Mouse (Mus musculus) heart, adult 8-10 months (tissue): ENCODE measurements around the gene Plpp2. TPM values are rescaled to one million over a fixed set of nuclear protein-coding genes. Genes with fewer than 3 reads are reported as not detected.

ENCODE experiments used
- DNase-seq: peaks from one replicate; pipeline ENCODE4 v3.0.0; 2022; ENCODE audit warnings: low spot score
- total RNA-seq, 4 experiments: library from RNA; stranded (reverse); gene quantifications; 2 replicates each; pipeline ENCODE4 v1.2.4; 2022

Gene Plpp2
- total RNA-seq, 4 experiments from 2014 or later, result 3.1 to 7.1 (median 4.8) TPM

DNA sequence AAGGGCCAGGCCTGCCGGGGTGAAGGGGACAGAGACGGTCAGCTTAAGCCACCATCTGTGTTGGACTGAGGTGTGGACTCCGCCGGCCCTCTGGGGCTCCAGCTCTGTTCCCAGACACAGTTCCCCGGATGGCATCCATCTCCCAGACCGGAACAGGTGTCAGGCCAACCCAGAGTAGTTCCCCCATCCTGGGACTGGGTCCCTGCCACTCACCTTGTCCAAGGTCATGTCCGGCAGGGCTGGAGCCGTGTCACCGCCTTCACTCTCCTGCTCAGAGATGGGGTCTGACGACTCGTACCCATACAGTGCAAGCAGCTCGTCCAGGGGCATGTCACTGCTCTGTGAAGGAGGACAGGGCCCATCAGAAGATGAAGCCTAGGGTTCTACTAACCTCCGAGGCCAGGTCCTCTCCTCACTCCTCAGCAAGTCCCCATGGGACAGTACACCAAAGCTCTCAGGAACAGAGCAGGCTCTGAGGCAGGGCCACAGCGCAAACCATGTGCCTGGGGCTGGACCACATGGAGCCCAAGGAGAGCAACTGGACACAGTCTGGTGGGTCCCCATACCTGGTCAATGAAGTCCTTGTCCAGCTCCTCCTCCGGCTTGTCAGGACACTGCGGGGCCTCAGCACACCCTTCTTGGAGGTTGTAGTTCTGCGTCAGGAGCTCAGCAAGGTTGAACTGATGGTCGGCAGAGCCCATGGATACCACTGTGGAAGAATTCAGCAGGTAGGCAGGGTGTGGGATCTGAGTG, 15.6 kb upstream of the Plpp2 start:
- no peak for DNase-seq

DNA sequence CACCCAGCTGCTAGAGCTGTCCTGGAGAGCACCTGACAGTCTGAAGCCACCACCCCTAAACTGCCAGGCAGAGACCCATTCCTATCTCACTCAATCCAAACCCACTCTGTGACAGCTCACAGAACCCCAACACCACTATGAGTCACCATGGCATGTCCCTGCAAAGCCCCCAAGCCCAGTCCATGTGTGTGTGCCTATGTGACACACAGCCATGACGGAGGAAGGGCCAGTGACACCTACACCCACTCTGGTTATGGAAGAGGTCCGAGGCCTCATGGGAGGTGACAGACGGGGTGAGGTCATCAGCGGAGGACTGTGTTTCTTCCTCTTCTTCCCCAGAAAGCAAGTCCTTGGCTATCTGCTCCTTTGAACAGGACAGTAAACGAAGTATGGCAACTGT, 14.9 kb upstream of the Plpp2 start:
- DNase-seq, result no peak

DNA sequence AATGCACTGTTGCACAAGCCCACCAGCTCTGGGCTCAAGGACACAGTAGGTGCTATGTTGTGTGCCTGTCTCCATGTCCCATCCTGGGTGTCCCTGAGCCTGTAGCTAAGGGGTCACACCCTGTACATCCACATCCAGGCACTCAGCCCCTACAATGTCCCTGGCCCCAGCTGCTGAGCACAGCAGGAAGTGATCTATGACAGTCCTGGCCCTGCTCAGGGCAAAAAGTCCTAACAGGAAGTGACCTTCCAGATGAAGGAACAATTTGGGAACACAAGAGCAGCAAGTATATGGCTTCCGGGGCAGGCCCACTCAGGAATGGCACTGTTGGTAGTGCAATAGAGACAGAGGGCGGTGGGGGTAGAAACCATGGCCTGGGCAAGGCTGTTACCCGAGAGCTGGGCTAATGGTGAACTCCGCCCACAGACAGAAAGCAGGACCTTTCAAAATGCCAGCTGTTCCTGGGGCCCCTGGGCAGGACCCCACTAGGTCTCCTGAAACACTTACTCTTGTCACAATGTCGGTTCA, 13.6 kb upstream of the Plpp2 start:
- no peak for DNase-seq

DNA sequence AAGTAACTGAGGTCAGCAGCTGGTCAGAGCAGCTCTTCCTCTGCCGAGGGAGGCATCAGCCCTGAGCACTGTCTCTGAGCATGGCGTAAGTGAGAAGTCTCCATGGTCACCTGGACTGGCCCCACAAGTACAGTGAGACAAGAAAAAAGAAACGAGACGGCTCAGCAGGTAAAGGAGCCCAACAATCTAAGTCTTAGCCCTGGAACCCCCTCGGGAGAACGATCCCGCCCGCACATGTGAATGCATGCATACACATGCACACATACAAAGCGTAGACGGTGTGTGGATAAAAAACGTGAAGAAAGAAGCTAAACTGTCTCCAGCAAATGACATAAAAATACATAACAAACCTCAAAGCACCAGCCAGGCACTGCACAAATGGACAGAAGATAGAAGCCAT, 12.9 kb upstream of the Plpp2 start:
- DNase-seq, result no peak

DNA sequence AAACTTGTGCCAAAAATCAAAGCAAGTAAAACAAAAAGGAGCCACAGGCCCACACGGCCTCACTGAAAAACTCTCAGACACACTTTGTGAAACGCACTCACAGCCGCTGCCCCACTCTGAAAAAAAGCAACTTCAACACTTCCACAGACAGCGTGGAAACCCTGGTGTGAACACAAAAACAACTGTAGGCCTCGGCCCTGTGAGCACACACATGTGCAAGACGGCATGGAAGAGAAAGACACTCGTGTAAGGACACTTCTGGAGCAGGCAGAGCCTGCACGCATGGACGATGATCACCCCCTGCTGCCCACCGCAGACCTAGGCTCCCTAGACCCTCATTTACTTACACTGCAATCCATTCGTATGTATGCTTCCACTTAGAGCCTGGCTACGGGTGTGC, 12.3 kb upstream of the Plpp2 start:
- DNase-seq, result no peak

DNA sequence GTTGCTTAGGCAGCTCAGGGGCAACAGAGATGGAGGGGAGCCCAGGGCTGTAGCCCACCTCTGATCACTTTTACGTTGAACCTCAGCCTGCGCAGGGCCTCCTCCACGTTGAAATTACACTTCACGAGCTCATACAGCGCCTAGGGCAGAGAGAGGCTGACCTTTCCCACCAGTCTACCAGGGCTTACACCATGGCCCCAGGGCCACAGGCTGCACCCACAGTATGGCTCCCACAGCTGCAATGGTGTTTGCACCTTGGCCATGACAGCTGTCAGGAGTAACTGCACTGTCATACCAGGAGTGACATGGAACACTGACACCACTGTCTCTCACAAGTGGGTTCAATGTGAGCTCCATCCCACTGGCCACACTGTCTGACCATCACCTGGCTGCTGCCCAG, 11.0 kb upstream of the Plpp2 start:
- DNase-seq, result no peak

DNA sequence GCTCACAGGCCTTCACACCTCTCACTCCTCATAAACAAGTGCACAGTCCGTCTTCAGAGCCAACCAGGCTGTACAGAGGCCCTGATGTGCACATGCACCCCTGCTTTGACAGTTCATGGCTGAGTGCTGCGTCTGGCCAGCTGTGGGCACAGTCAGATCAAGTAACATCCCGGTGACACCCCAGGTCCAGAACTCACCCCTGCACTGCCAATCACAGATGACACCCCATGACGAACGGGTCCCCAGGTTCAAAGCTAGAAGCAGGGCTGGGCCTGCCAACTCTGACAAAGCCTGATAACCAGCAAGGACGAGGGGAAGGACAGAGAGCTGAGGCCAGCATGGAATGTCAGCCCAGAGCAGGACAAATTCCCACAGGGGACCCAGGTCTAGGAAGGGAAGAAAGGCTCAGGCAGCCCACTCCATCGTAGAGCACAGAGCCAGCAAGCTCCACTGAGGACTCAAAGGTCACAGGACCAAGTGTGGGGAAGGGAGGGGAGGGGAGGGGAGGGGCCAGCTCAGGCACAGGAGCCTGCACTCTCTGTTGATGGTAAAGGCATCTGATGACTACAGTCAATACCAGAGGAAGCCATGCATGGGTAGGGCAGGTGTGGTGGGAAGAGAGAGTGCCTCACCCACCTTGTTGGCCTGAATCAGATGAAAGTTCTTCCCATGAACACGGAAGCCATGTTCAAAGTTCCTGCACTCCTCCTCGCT, 10.4 kb upstream of the Plpp2 start:
- DNase-seq, result no peak

DNA sequence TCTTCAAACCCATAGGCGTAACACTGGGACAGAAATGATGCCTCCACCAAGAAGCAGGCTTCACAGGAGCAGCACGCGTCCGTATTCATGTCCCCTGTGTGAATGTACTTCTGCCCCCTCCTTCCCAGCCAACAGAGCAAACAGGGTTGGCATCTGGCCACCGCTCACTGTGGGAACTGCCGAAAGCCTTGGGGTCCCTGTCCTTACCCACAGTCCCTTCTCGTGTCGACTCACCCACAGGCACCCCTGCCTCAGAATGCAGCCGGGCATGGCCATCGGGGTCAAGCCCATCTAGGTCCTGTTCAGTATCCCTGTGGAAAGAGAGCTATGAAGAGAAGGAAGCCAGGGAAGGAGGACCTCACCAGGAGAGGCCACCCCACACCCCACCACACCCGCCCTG, 8.6 kb upstream of the Plpp2 start:
- DNase-seq, result no peak

DNA sequence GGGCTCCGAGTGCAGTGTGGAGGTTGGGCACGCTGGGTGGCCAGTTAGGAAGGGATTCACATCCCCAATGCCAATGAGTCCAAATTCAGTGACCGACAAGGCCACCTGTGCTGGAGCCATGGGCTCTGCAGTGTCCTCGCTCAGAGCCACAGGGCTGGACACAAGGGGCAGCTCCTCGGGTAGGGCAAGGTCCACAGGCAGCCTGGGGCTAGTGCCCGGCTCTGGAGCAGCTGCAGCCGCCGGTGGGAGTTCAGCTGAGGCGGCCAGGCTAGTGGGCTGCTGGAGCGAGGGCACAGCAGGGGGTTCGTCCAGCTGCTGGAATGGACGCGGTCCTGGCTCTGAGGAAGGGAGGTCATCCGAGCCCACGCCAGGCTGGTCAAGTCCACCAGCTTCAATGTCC, 7.9 kb upstream of the Plpp2 start:
- DNase-seq, result no peak

DNA sequence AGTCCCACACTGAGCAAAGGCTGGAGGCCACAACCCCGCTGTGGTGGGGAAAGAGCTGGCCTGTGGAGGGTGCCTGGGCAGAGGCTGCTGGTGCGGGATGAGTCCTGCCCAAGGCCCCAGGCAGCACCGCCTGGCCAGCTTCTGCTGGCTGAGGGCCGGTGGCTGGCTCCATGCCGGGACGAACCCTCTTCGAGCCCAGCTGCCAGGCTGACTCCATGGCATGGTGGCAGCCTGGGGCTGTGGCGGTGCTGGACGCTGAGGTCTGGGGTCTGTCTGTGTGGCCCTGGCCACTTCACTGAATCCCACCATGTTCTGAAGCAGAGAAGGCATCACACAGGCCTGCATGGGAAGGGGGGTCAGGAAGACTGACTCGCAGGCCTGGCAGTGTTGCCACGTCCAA, 7.2 kb upstream of the Plpp2 start:
- no peak for DNase-seq

DNA sequence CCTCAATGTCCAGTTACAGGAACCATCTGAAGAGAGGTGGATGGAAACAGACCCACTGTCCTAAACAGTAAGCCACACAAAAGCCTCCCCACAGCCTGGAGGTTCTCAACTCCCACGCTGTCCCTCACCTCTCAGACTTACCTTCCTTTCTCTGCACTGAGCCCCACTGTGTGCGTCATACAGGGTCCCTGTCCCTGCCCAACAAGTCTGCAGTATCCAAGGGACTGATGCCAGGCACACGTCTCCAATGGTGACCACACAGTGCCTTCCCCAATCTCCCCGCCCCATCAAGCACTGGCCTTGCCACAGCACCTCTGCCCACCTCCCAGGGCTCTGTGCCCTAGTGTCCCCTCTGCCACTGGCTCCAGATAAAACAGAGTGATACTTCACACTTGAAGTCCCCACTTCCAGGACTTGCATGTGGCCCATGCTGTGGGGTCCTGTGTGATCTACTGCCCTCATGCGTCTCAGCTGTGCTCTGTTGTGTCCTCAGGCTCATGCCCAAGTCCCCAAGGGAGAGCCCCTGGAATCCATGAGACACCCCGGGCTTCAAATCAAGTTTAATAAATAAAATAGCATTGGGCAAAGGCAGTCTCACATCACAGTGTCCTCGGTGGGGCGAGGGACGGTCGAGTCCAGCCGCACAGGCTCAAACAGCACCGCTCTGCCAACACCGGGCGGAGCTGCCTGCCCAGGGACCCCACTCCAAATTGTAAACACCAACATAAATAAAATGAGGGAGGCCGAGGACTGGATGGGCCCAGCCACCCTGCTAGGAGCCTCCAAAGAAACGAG, 6.3 kb upstream of the Plpp2 start:
- DNase-seq, result no peak

DNA sequence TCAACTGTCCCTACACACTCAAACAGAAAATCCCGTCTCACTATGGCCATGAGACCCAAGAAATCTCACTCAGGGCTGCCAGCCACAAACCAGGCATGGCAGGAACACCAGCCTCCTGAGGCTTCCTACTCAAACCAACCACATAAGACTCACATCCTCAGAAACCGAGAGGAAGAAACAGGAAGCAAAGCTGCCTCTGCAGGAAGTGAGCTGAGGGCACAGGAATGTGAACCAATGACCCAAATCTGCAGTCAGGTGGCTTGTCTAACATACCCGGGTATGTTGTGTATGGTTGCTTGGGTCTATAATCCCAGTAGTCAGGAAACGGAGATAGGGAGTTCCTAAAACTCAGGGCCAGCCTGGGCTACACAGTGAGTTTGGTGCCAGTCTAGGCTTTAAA, 5.3 kb upstream of the Plpp2 start:
- DNase-seq, result no peak

DNA sequence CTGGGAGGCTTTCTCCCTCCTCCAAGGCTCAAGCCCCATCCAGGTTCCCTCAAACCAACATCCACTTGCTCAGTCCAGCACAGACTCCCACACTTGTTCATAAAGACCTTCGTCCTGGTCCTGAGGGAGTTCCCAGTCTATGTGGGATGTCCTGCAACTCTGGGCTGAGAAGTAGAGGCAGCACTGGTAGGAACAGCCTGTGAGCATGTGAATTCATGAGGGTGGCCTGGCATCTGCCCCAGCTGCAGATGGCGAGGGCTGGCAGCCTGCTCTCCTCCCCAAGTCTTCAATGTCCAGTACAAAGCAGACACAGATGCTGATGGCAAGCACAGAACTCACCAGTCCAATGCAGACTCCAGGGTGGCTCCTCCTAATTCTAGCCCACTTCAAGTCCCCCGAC, 4.7 kb upstream of the Plpp2 start:
- DNase-seq, result no peak

DNA sequence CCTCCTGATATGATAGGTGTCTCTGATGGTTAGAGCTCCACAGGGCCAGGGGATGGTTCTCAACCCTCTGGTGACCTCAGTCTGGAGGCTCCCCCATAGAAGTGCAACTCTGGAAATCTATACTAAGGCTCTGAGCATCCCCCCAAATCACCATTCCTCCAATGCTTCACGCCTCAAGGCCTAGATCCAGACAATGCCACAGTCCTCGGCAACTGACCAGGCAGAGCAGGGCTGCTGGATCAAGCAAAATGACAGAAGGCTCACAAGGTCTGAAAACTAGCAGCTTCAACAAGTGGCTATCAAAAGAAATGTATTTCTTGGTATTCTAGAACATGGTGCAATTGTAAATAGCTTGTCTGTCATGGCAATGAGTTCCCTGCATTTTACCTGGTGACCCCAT, 4.2 kb upstream of the Plpp2 start:
- DNase-seq, result no peak

DNA sequence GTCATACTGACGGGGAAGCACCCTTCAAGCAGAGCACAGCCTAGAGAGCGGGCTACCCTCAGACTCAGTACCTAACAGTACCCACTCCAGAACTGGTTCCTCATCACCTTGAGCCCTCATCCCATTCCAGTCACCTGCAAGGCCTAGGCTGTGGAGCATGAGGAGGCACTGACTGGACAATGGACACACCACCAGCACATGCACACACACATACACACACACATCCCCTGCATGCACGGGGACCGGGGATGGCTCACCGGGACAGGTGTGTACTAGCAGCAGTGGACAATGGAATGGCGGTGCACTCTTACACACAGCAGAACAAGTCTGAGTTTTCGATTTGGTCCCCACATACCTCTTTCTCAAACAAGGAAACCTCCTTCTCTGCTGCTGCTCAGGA, 3.7 kb upstream of the Plpp2 start:
- no peak for DNase-seq

DNA sequence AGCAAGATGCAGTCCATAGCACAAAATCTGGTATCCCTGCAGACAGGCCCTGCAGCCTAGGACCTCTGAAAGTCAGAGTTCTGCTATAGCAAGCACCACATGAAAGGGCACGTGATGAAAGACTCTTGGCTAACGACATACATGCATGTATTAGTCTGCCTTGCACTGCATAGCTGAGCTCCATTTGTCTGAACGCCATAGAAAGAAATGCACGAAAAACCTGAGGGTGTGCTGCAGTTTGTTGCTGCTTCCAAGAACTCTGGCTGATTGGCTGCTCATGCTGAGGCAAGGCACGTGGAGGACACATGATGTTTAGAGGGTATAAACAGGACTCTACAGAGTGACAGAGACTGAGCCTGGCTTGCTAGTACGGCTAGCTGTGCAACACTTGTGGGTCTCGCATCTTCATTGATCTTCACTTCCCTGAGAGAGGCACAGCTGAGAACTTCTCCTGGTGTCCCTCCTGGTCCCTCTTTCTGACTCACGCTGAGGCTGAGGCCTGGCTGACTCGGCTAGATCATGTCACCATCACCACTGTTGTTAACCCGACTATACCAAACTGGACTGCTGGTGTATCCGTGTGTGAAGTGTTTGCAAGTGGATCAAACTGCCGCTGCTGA, 3.0 kb upstream of the Plpp2 start:
- no peak for DNase-seq

DNA sequence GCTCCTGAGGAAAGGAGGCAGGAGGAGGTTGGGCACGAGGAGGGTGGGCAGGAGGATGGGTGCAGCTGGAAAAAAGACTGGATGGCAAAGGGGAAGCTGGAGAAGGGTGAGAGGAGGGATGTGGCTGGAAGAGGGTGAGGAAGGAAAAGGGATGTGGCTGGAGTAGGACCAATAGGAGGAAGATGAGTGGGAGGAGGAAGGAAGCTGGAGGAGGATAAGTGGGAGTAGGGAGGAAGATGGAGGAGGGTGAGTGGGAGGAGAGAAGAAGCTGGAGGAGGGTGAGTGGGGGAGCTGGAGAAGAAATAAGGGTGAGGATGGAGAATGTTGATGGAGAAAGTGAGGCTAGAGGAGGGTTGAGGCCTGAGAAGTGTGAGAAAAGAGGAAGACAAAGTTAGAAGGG, 1.8 kb upstream of the Plpp2 start:
- DNase-seq, result no peak

DNA sequence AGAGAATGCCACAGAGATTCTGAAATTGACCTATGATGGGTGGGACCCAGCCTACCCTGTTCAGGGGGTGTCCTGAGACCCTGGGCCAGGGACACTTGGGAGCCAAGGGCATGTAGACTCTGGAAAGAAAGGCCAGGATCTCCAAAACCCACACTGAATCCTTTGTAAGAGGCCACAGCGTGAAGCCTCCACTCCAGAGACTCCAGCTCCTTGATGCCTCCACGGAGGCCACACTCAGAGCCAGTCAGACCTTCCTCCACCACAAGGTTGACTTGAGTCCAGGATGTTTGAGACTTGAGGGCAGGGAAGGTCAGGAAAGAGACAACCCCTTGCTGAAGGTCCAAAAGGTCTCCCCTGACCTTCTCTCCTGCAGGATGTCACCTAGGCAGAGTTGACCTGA, 830 bp upstream of the Plpp2 start:
- DNase-seq, result no peak

DNA sequence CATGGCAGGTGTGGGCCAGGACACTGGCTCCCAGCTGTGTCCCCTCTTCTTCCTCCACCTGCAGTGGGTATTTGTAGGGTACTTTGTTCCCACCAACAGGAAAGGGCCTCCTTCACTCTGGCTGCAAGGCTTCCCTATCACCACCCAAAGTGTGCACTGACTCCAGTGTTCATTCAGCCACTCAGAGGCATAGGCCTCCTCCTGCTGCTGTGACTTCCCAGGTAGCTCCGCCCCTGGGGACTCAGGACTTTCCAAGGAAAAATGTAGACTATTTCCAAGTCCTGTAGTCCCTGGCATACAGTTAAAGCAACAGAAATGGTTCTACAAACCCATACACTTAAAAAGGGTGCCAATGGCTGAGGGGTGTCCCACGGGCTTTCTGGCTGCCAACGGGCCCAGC, 918 bp downstream of the Plpp2 start:
- DNase-seq, result no peak

DNA sequence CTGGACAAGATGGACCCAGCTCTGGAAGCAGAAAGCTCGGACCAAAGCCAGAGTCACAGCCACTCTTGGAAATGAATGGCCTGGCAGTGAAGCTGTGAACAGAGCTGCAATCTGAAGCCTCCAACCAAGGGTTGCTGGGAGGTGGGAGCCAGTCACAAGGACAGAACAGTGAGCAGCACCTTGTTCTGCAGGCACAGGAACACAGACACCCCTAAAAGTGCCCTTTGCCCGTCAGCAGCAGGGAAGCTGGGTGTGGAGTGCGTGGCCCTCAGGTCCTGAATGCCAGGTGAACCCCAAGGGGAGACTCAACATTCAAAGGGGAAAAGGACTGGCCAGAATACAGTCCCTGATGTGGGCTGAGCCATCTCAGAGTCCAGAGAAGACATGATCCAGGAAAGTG, 2.0 kb downstream of the Plpp2 start:
- DNase-seq, result no peak

DNA sequence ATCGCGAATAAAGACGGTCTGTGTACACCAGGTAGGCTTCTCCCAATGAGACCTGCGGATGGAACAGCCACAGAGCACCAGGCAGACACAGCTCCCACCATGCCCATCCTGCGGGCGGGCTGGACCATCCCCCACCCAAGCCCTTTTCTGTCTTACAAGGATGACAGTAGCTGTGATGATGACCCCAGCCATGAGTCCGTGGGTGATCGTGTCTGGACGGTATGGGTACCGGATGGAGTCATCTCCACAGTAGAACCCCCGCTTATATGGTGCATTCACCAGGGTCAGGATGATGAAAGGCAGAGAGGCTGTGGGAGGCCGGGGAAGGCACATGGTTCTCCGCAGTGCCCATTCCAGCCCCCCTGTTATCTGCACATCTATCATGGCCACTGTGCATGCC, 2.9 kb downstream of the Plpp2 start:
- no peak for DNase-seq

DNA sequence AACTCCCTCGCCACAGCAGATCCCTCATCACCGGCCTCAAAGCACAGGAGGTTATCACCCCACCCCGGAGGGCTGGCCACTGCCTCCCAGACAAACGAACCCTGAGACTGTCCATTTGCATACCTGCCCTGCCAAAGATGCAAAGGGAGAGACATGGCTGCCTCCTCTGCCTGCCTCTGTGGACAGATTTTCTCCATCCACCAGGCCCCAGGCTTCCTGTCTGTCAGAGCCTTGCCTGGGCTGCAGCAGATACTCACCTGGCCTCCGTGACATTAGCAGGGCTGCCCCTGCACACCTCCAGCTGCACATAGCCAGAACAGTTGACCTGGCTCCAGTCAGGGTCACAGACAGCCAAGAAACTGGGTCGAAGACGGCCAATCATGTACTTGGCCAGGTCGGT, 3.4 kb downstream of the Plpp2 start:
- no peak for DNase-seq
